Mouse (Mus musculus) forebrain, embryonic 14.5 days (tissue): ENCODE measurements around the gene Acin1. TPM values are rescaled to one million over a fixed set of nuclear protein-coding genes. Genes with fewer than 3 reads are reported as not detected.

Experiments
- ATAC-seq: fragments of 200-750 bp; cut with Nextera tagmentation; 2 replicates; pipeline ENCODE4 v1.8.0; 2017; ENCODE audit warnings: mild to moderate bottlenecking, moderate library complexity
- DNase-seq: peaks from one replicate; pipeline ENCODE4 v3.0.0-alpha.2; 2015; ENCODE audit warnings: low spot score
- H3K27ac ChIP-seq: fragments of 300-500 bp; sonication (generic); 2 replicates; pipeline ENCODE4 v1.5.1; 2014; ENCODE audit warnings: low read depth, mild to moderate bottlenecking, control low read depth, low read length, moderate library complexity
- H3K27me3 ChIP-seq: fragments of 300-500 bp; sonication (generic); replicated peaks from 2 replicates; pipeline ENCODE4 v1.6.1; 2014; ENCODE audit warnings: low read length, control low read depth, mixed read lengths; ENCODE audit not compliant: control insufficient read depth, insufficient read depth
- H3K36me3 ChIP-seq: fragments of 300-500 bp; sonication (generic); 2 replicates; pipeline ENCODE4 v1.6.1; 2014; ENCODE audit warnings: low read length, control low read depth; ENCODE audit not compliant: control insufficient read depth, insufficient read depth
- H3K4me1 ChIP-seq: fragments of 300-500 bp; sonication (generic); 2 replicates; pipeline ENCODE4 v1.6.1; 2014; ENCODE audit warnings: antibody characterized with exemption, low read length, control low read depth; ENCODE audit not compliant: control insufficient read depth, insufficient read depth
- H3K4me2 ChIP-seq: fragments of 300-500 bp; sonication (generic); 2 replicates; pipeline ENCODE4 v1.6.1; 2014; ENCODE audit warnings: mild to moderate bottlenecking, control low read depth, low read length
- H3K4me3 ChIP-seq: fragments of 300-500 bp; sonication (generic); 2 replicates; pipeline ENCODE4 v1.5.1; 2014; ENCODE audit warnings: low read depth, low read length, control low read depth
- H3K9ac ChIP-seq: fragments of 300-500 bp; sonication (generic); 2 replicates; pipeline ENCODE4 v1.6.1; 2014; ENCODE audit warnings: mild to moderate bottlenecking, low read length, control low read depth, moderate library complexity
- H3K9me3 ChIP-seq: fragments of 300-500 bp; sonication (generic); replicated peaks from 2 replicates; pipeline ENCODE4 v1.6.1; 2016; ENCODE audit warnings: low read length, control low read depth, mixed read lengths; ENCODE audit not compliant: control insufficient read depth
- WGBS: fragments of 180-500 bp; shearing (Covaris S2); extraction: QIAGEN DNeasy Blood & Tissue Kit; methylation state at CpG from one replicate; pipeline ENCODE4 v1.1.7; 2014; 5-methylcytosine and 5-hydroxymethylcytosine counted together
- polyA plus RNA-seq: library from polyadenylated mRNA; unstranded; fragments of >200 nt; fragmentation: Nextera tagmentation; extraction: Ambion mirVana; gene quantifications from 2 replicates; pipeline ENCODE4 v1.2.1, GENCODE M21; 2014

Gene Acin1
- polyA plus RNA-seq, 1 experiment from 2014 or later: 121 TPM

- Histone ChIP-seq H3K27ac (no peak overlapping the region), H3K36me3 (no peaks in the 10 kb centered on the region), H3K4me1 (no peaks in the 10 kb centered on the region), H3K4me2 (no peak overlapping the region), H3K4me3 (no peak overlapping the region), H3K27me3 (no peaks in the 10 kb centered on the region), H3K9ac (no peak overlapping the region), H3K9me3 (no peaks in the 10 kb centered on the region)
- 85% methylated on average over 7 of the region's 7 CpGs for WGBS
- ATAC-seq: no peak
- no peak for DNase-seq
These were observed 34.1 kb upstream of the Acin1 start for GRCm38 (mm10) chr14:54720654-54721350.

GRCm38 (mm10) chr14:54720041-54720440 is 33.3 kb upstream of the Acin1 start:
- no peak for DNase-seq
- 95% methylated on average over 11 of the region's 11 CpGs for WGBS
- H3K36me3 ChIP-seq: no peaks in the 10 kb centered on the region
- H3K4me3 ChIP-seq: no peak overlapping the region
- no peak overlapping the region for H3K27ac ChIP-seq
- H3K27me3 ChIP-seq: no peaks in the 10 kb centered on the region
- no peaks in the 10 kb centered on the region for H3K9me3 ChIP-seq
- H3K9ac ChIP-seq: no peak overlapping the region
- no peaks in the 10 kb centered on the region for H3K4me1 ChIP-seq
- ATAC-seq: no peak
- no peak overlapping the region for H3K4me2 ChIP-seq

- Histone ChIP-seq H3K4me1 (peaks cover 2% of the 10 kb centered on the region; the same call in 1 of the 2 replicates), H3K9ac (no peak overlapping the region), H3K36me3 (no peaks in the 10 kb centered on the region), H3K4me2 (no peak overlapping the region; the same call in 1 of the 2 replicates), H3K27ac (no peak overlapping the region), H3K4me3 (no peak overlapping the region), H3K27me3 (no peaks in the 10 kb centered on the region), H3K9me3 (no peaks in the 10 kb centered on the region)
- ATAC-seq (no peak), DNase-seq (no peak)
- 82% methylated on average over 1 of the region's 1 CpGs for WGBS
These were observed 28.7 kb upstream of the Acin1 start for GRCm38 (mm10) chr14:54715402-54715801.

- Histone ChIP-seq H3K27ac (no peak overlapping the region), H3K36me3 (no peaks in the 10 kb centered on the region), H3K4me2 (peak overlapping the region; percentile 71), H3K9me3 (no peaks in the 10 kb centered on the region), H3K9ac (peak overlapping the region; percentile 55), H3K4me1 (peaks cover 2% of the 10 kb centered on the region; the same call in 1 of the 2 replicates), H3K27me3 (no peaks in the 10 kb centered on the region), H3K4me3 (peak overlapping the region; percentile 33)
- DNase-seq: peak; percentile 41
- 1% methylated on average over 15 of the region's 15 CpGs for WGBS
- peak; percentile 61 for ATAC-seq
These were observed 27.9 kb upstream of the Acin1 start for GRCm38 (mm10) chr14:54714617-54715081.

GRCm38 (mm10) chr14:54714121-54714520 is 27.4 kb upstream of the Acin1 start:
- no peaks in the 10 kb centered on the region for H3K27me3 ChIP-seq
- ATAC-seq (peak; percentile 63), DNase-seq (peak; percentile 90)
- H3K9me3 ChIP-seq: no peaks in the 10 kb centered on the region
- H3K36me3 ChIP-seq: no peaks in the 10 kb centered on the region
- WGBS: 3% methylated on average over 13 of the region's 13 CpGs
- H3K4me3 ChIP-seq: peak overlapping the region; percentile 33
- H3K4me2 ChIP-seq: peak overlapping the region; percentile 71
- peaks cover 2% of the 10 kb centered on the region; the same call in 1 of the 2 replicates for H3K4me1 ChIP-seq
- H3K27ac ChIP-seq: no peak overlapping the region
- peak overlapping the region; percentile 55 for H3K9ac ChIP-seq

GRCm38 (mm10) chr14:54712861-54713260 is 26.1 kb upstream of the Acin1 start:
- no peak overlapping the region for H3K4me3 ChIP-seq
- H3K27me3 ChIP-seq: no peaks in the 10 kb centered on the region
- H3K9ac ChIP-seq: no peak overlapping the region
- DNase-seq: no peak
- 84% methylated on average over 8 of the region's 8 CpGs for WGBS
- ATAC-seq: no peak
- H3K36me3 ChIP-seq: no peaks in the 10 kb centered on the region
- no peak overlapping the region for H3K27ac ChIP-seq
- H3K4me1 ChIP-seq: peaks cover 2% of the 10 kb centered on the region; the same call in 1 of the 2 replicates
- no peaks in the 10 kb centered on the region for H3K9me3 ChIP-seq
- H3K4me2 ChIP-seq: no peak overlapping the region

- no peaks in the 10 kb centered on the region for H3K36me3 ChIP-seq
- 87% methylated on average over 7 of the region's 7 CpGs for WGBS
- no peak for DNase-seq
- H3K27ac ChIP-seq: no peak within 1 kb of the TSS
- H3K9ac ChIP-seq: no peak within 1 kb of the TSS
- no peaks in the 10 kb centered on the region for H3K27me3 ChIP-seq
- no peak within 1 kb of the TSS for H3K4me2 ChIP-seq
- no peak within 1 kb of the TSS for H3K4me3 ChIP-seq
- H3K9me3 ChIP-seq: no peaks in the 10 kb centered on the region
- peaks cover 2% of the 10 kb centered on the region; the same call in 1 of the 2 replicates for H3K4me1 ChIP-seq
- no peak for ATAC-seq
These were observed 25.3 kb upstream of the Acin1 start, which contains the start of gene Cebpe for GRCm38 (mm10) chr14:54712074-54712473. Cebpe (minus strand) TSS chr14:54712174.

GRCm38 (mm10) chr14:54709054-54709453 is 22.3 kb upstream of the Acin1 start:
- H3K9ac ChIP-seq: no peak overlapping the region
- H3K36me3 ChIP-seq: no peaks in the 10 kb centered on the region
- no peaks in the 10 kb centered on the region for H3K4me1 ChIP-seq
- no peaks in the 10 kb centered on the region for H3K27me3 ChIP-seq
- ATAC-seq (no peak), DNase-seq (no peak)
- H3K27ac ChIP-seq: no peak overlapping the region
- H3K4me2 ChIP-seq: no peak overlapping the region
- no peaks in the 10 kb centered on the region for H3K9me3 ChIP-seq
- 84% methylated on average over 9 of the region's 9 CpGs for WGBS
- H3K4me3 ChIP-seq: no peak overlapping the region

- no peak overlapping the region for H3K27ac ChIP-seq
- no peak overlapping the region for H3K4me3 ChIP-seq
- H3K9me3 ChIP-seq: no peaks in the 10 kb centered on the region
- no peak overlapping the region for H3K4me2 ChIP-seq
- no peak for DNase-seq
- no peak for ATAC-seq
- no peak overlapping the region for H3K9ac ChIP-seq
- no peaks in the 10 kb centered on the region for H3K4me1 ChIP-seq
- no peaks in the 10 kb centered on the region for H3K27me3 ChIP-seq
- WGBS: 58% methylated on average over 17 of the region's 17 CpGs
- no peaks in the 10 kb centered on the region for H3K36me3 ChIP-seq
These were observed 20.0 kb upstream of the Acin1 start for GRCm38 (mm10) chr14:54706589-54707320.
